ENCODE assay signal across 9 mouse cellular contexts in genomic region chr13:41801177-41801636, GRCm38 (mm10). TPM values are rescaled to one million over a fixed set of nuclear protein-coding genes. Genes with fewer than 3 reads are reported as not detected.
DNase-seq lines count a peak whose midpoint lies in the region; ATAC-seq and TF ChIP-seq lines count a peak whose summit lies in the region.
"Had no signal": no experiment of that assay in that cellular context is flagged by ENCODE, and none has a peak within 500 bp of the region (broad histone marks: within the 10 kb centered on the region; RNA-seq: fewer than 3 reads in every experiment).

No protein-coding gene starts in this region.

- H3K36me3 ChIP-seq in liver, embryonic 11.5 days (ENCODE audit: control insufficient read depth, insufficient read depth, low read length), result no peaks in the 10 kb centered on the region
- no peaks in the 10 kb centered on the region for H3K36me3 ChIP-seq in forebrain, postnatal 0 days (ENCODE audit: insufficient read depth)
- H3K36me3 ChIP-seq in intestine, embryonic 16.5 days (ENCODE audit: control insufficient read depth, insufficient read depth, low read length), result no peaks in the 10 kb centered on the region

- no peaks in the 10 kb centered on the region for H3K27me3 ChIP-seq in liver, embryonic 11.5 days (replicated peaks; ENCODE audit: control insufficient read depth, insufficient read depth, low read length)
- H3K27me3 ChIP-seq in forebrain, postnatal 0 days (ENCODE audit: insufficient read depth, low read length), result no peaks in the 10 kb centered on the region
- H3K27me3 ChIP-seq in intestine, embryonic 16.5 days (replicated peaks; ENCODE audit: control insufficient read depth, insufficient read depth, low read length), result no peaks in the 10 kb centered on the region

- no peak overlapping the region for H3K27ac ChIP-seq in liver, embryonic 11.5 days (ENCODE audit: low read depth, low read length)
- peak overlapping the region; percentile 39; the same call in 1 of the 2 replicates for H3K27ac ChIP-seq in bone marrow macrophage, adult 2 months (ENCODE audit: insufficient read depth, low read depth, low read length)
- H3K27ac ChIP-seq in forebrain, postnatal 0 days (ENCODE audit: low read depth, low read length), result peak overlapping the region; percentile 62; the same call in 1 of the 2 replicates
- no peak overlapping the region for H3K27ac ChIP-seq in intestine, embryonic 16.5 days (ENCODE audit: low read length)
- H3K27ac ChIP-seq: liver, embryonic 14.5 days had no signal

- TF ChIP-seq CTCF in bone marrow macrophage, adult 2 months (IDR thresholded peaks at IDR 0.05; ENCODE audit: low read depth, low read length), result no peak
- TF ChIP-seq CTCF in forebrain, postnatal 0 days (IDR thresholded peaks at IDR 0.05; ENCODE audit: low read depth), result no peak

- no peak for TF ChIP-seq POLR2A in bone marrow macrophage, adult 2 months (IDR thresholded peaks at IDR 0.05; ENCODE audit: borderline replicate concordance, low read depth, low read length)

- no peak overlapping the region for H3K9ac ChIP-seq in liver, embryonic 11.5 days (ENCODE audit: low read depth, low read length)
- H3K9ac ChIP-seq in forebrain, postnatal 0 days, result 0 out of 2 replicates have a peak overlapping the region, but pooled peaks have one; percentile 3
- H3K9ac ChIP-seq in intestine, embryonic 16.5 days (ENCODE audit: low read depth, low read length), result no peak overlapping the region
- H3K9ac ChIP-seq: liver, embryonic 14.5 days had no signal

- no peak for ATAC-seq in liver, embryonic 11.5 days (replicated peaks; ENCODE audit: low FRiP score)
- peak; percentile 94 for ATAC-seq in forebrain, postnatal 0 days
- ATAC-seq in intestine, embryonic 16.5 days, result no peak

- no peaks in the 10 kb centered on the region for H3K9me3 ChIP-seq in liver, embryonic 11.5 days (ENCODE audit: control insufficient read depth, low read length)
- H3K9me3 ChIP-seq in forebrain, postnatal 0 days (ENCODE audit: low read length), result no peaks in the 10 kb centered on the region
- H3K9me3 ChIP-seq in intestine, embryonic 16.5 days (ENCODE audit: control insufficient read depth, low read length), result no peaks in the 10 kb centered on the region

- peak; percentile 12 for DNase-seq in liver
- no peak for DNase-seq in liver, embryonic 11.5 days (ENCODE audit: low spot score)
- DNase-seq in forebrain, postnatal 0 days, result peak; percentile 81
- peak; percentile 67 to 75 for DNase-seq in layer of hippocampus, postnatal 36 days
- DNase-seq in naive thymus-derived CD4-positive, alpha-beta T cell, adult 2 months (ENCODE audit: low read depth), result peak; percentile 23
- no peak for DNase-seq in urinary bladder, adult 18-20 months (ENCODE audit: low spot score in 2 of 2)

- H3K4me3 ChIP-seq in liver, embryonic 11.5 days (ENCODE audit: low read depth, low read length), result no peak overlapping the region
- H3K4me3 ChIP-seq in bone marrow macrophage, adult 2 months (ENCODE audit: insufficient read depth, low read length), result no peak overlapping the region
- 0 out of 2 replicates have a peak overlapping the region, but pooled peaks have one; percentile 9 for H3K4me3 ChIP-seq in forebrain, postnatal 0 days (ENCODE audit: low read depth, low read length)
- no peak overlapping the region for H3K4me3 ChIP-seq in intestine, embryonic 16.5 days (ENCODE audit: low read length)

- no peak overlapping the region for H3K4me2 ChIP-seq in liver, embryonic 11.5 days
- peak overlapping the region; percentile 26 for H3K4me2 ChIP-seq in forebrain, postnatal 0 days (ENCODE audit: low read depth)
- no peak overlapping the region for H3K4me2 ChIP-seq in intestine, embryonic 16.5 days (ENCODE audit: low read depth, low read length)

- WGBS in liver, embryonic 11.5 days, result 20% methylated on average over 8 of the region's 8 CpGs
- WGBS in forebrain, postnatal 0 days, result 4% methylated on average over 8 of the region's 8 CpGs
- WGBS in intestine, embryonic 16.5 days, result 28% methylated on average over 8 of the region's 8 CpGs

- H3K4me1 ChIP-seq in liver, embryonic 11.5 days (replicated peaks; ENCODE audit: control insufficient read depth, insufficient read depth, low read length), result no peaks in the 10 kb centered on the region
- H3K4me1 ChIP-seq in bone marrow macrophage, adult 2 months (ENCODE audit: control insufficient read depth, insufficient read depth, low read length), result peaks cover 43% of the 10 kb centered on the region
- H3K4me1 ChIP-seq in forebrain, postnatal 0 days (ENCODE audit: insufficient read depth), result peaks cover 14% of the 10 kb centered on the region; the same call in 1 of the 2 replicates
- peaks cover 3% of the 10 kb centered on the region; the same call in 1 of the 2 replicates for H3K4me1 ChIP-seq in intestine, embryonic 16.5 days (ENCODE audit: control insufficient read depth, insufficient read depth, low read length)

RNA-seq across cellular contexts. Expression of gene Adtrp, which starts 46.3 kb away (rescaled TPM):
- 0.32 and 0.89 TPM in 2 replicates for polyA plus RNA-seq in liver, embryonic 11.5 days (2014; fragmentation: Nextera tagmentation; extraction: Ambion mirVana)
- not detected in 2 replicates for polyA plus RNA-seq in bone marrow macrophage, adult 2 months (2012; ENCODE audit: insufficient read depth, insufficient read length, missing spikeins)
- not detected in 2 replicates for total RNA-seq in forebrain, postnatal 0 days (2014; rRNA removed)
- polyA plus RNA-seq in forebrain, postnatal 0 days (2015; fragmentation: Nextera tagmentation; extraction: Ambion mirVana), result 0.19 TPM in 1 of 2 replicates, not detected in the other
- total RNA-seq in layer of hippocampus, postnatal 36 days (2021), result under 1 TPM in 1 of 2 experiments, not detected in 1; 0.62 TPM
- polyA plus RNA-seq in intestine, embryonic 16.5 days (2015; fragmentation: Nextera tagmentation; extraction: Ambion mirVana), result 21.5 and 32.5 TPM in 2 replicates

Comparison
In these comparisons a context has a peak if more than half of its experiments do, and no peak if none do; other contexts are left out.
1. DNase-seq: peak in liver (single experiment), forebrain, postnatal 0 days (single experiment), layer of hippocampus, postnatal 36 days (2 of 2) and naive thymus-derived CD4-positive, alpha-beta T cell, adult 2 months (single experiment); none in liver, embryonic 11.5 days (single experiment) and urinary bladder, adult 18-20 months (0 of 2).
2. H3K27ac ChIP-seq: peak in bone marrow macrophage, adult 2 months (single experiment) and forebrain, postnatal 0 days (single experiment); none in liver, embryonic 11.5 days (single experiment) and intestine, embryonic 16.5 days (single experiment).
3. RNA of gene Adtrp, which starts 46.3 kb away (polyA plus RNA-seq): 21.5 to 32.5 TPM in intestine, embryonic 16.5 days; 0.32 to 0.89 TPM in liver, embryonic 11.5 days, 0.19 TPM in forebrain, postnatal 0 days and not detected in bone marrow macrophage, adult 2 months; every median in the first group is over 10 times any median in the second.